Mouse (Mus musculus): ENCODE data around the gene Nup214. TPM values are rescaled to one million over a fixed set of nuclear protein-coding genes. Genes with fewer than 3 reads are reported as not detected.

The Nup214 gene
- polyA plus RNA-seq, 1 experiment, result 91.9 TPM

- Histone ChIP-seq H3K27me3 (ENCODE audit: control insufficient read depth, insufficient read depth, low read length, poor library complexity, severe bottlenecking) (no peaks in the 10 kb centered on the region), H3K4me3 (ENCODE audit: low read depth, low read length) (no peak overlapping the region), H3K4me1 (ENCODE audit: control insufficient read depth, insufficient read depth, low read length) (peaks cover 13% of the 10 kb centered on the region), H3K9ac (ENCODE audit: low read depth, poor library complexity, severe bottlenecking) (peak overlapping the region; percentile 41), H3K27ac (ENCODE audit: insufficient read depth, low read length) (peak overlapping the region; percentile 78), H3K36me3 (ENCODE audit: control insufficient read depth, insufficient read depth, low read length, poor library complexity, severe bottlenecking) (no peaks in the 10 kb centered on the region), H3K9me3 (replicated peaks; ENCODE audit: control insufficient read depth, insufficient read depth, low read length, poor library complexity, severe bottlenecking) (no peaks in the 10 kb centered on the region)
- no peak for TF ChIP-seq EP300 (IDR thresholded peaks at IDR 0.05; ENCODE audit: insufficient read depth, low read depth, low read length)
- no peak for TF ChIP-seq CTCF (IDR thresholded peaks at IDR 0.05; ENCODE audit: low read depth, low read length)
- TF ChIP-seq POLR2A (IDR thresholded peaks at IDR 0.05; ENCODE audit: insufficient read depth, low read length), result no peak
These were observed 103.5 kb downstream of the Nup214 start for GRCm38 (mm10) chr2:32077744-32078143.

- H3K27ac ChIP-seq (ENCODE audit: insufficient read depth, low read length), result peak overlapping the region; percentile 78
- TF ChIP-seq EP300 (IDR thresholded peaks at IDR 0.05; ENCODE audit: insufficient read depth, low read depth, low read length), result no peak
- no peak for TF ChIP-seq CTCF (IDR thresholded peaks at IDR 0.05; ENCODE audit: low read depth, low read length)
- H3K9ac ChIP-seq (ENCODE audit: low read depth, poor library complexity, severe bottlenecking), result peak overlapping the region; percentile 41
- no peaks in the 10 kb centered on the region for H3K9me3 ChIP-seq (replicated peaks; ENCODE audit: control insufficient read depth, insufficient read depth, low read length, poor library complexity, severe bottlenecking)
- H3K36me3 ChIP-seq (ENCODE audit: control insufficient read depth, insufficient read depth, low read length, poor library complexity, severe bottlenecking), result no peaks in the 10 kb centered on the region
- H3K4me3 ChIP-seq (ENCODE audit: low read depth, low read length), result peak overlapping the region; percentile 17; the same call in 1 of the 2 replicates
- peaks cover 10% of the 10 kb centered on the region for H3K4me1 ChIP-seq (ENCODE audit: control insufficient read depth, insufficient read depth, low read length)
- H3K27me3 ChIP-seq (ENCODE audit: control insufficient read depth, insufficient read depth, low read length, poor library complexity, severe bottlenecking), result no peaks in the 10 kb centered on the region
These were observed 104.3 kb downstream of the Nup214 start for GRCm38 (mm10) chr2:32078522-32078921.

GRCm38 (mm10) chr2:32079191-32079725 is 105.0 kb downstream of the Nup214 start:
- Histone ChIP-seq H3K27me3 (ENCODE audit: control insufficient read depth, insufficient read depth, low read length, poor library complexity, severe bottlenecking) (no peaks in the 10 kb centered on the region; the same call in 1 of the 2 replicates), H3K9me3 (replicated peaks; ENCODE audit: control insufficient read depth, insufficient read depth, low read length, poor library complexity, severe bottlenecking) (no peaks in the 10 kb centered on the region), H3K27ac (ENCODE audit: insufficient read depth, low read length) (no peak overlapping the region; the same call in 1 of the 2 replicates), H3K36me3 (ENCODE audit: control insufficient read depth, insufficient read depth, low read length, poor library complexity, severe bottlenecking) (no peaks in the 10 kb centered on the region), H3K4me3 (ENCODE audit: low read depth, low read length) (no peak overlapping the region), H3K4me1 (ENCODE audit: control insufficient read depth, insufficient read depth, low read length) (peaks cover 10% of the 10 kb centered on the region), H3K9ac (ENCODE audit: low read depth, poor library complexity, severe bottlenecking) (no peak overlapping the region)
- no peak for TF ChIP-seq CTCF (IDR thresholded peaks at IDR 0.05; ENCODE audit: low read depth, low read length)
- no peak for TF ChIP-seq POLR2A (IDR thresholded peaks at IDR 0.05; ENCODE audit: insufficient read depth, low read length)
- no peak for TF ChIP-seq EP300 (IDR thresholded peaks at IDR 0.05; ENCODE audit: insufficient read depth, low read depth, low read length)

- Histone ChIP-seq H3K36me3 (ENCODE audit: control insufficient read depth, insufficient read depth, low read length, poor library complexity, severe bottlenecking) (no peaks in the 10 kb centered on the region), H3K4me1 (ENCODE audit: control insufficient read depth, insufficient read depth, low read length) (peaks cover 5% of the 10 kb centered on the region), H3K4me3 (ENCODE audit: low read depth, low read length) (no peak overlapping the region), H3K27ac (ENCODE audit: insufficient read depth, low read length) (no peak overlapping the region), H3K9ac (ENCODE audit: low read depth, poor library complexity, severe bottlenecking) (no peak overlapping the region), H3K9me3 (replicated peaks; ENCODE audit: control insufficient read depth, insufficient read depth, low read length, poor library complexity, severe bottlenecking) (no peaks in the 10 kb centered on the region), H3K27me3 (ENCODE audit: control insufficient read depth, insufficient read depth, low read length, poor library complexity, severe bottlenecking) (no peaks in the 10 kb centered on the region; the same call in 1 of the 2 replicates)
- no peak for TF ChIP-seq EP300 (IDR thresholded peaks at IDR 0.05; ENCODE audit: insufficient read depth, low read depth, low read length)
- TF ChIP-seq POLR2A (IDR thresholded peaks at IDR 0.05; ENCODE audit: insufficient read depth, low read length), result no peak
- TF ChIP-seq CTCF (IDR thresholded peaks at IDR 0.05; ENCODE audit: low read depth, low read length), result no peak
These were observed 106.4 kb downstream of the Nup214 start for GRCm38 (mm10) chr2:32080681-32081080.

GRCm38 (mm10) chr2:32081296-32081929 is 107.2 kb downstream of the Nup214 start:
- Histone ChIP-seq H3K36me3 (ENCODE audit: control insufficient read depth, insufficient read depth, low read length, poor library complexity, severe bottlenecking) (no peaks in the 10 kb centered on the region), H3K4me1 (ENCODE audit: control insufficient read depth, insufficient read depth, low read length) (peaks cover 5% of the 10 kb centered on the region), H3K27me3 (ENCODE audit: control insufficient read depth, insufficient read depth, low read length, poor library complexity, severe bottlenecking) (no peaks in the 10 kb centered on the region; the same call in 1 of the 2 replicates), H3K9me3 (replicated peaks; ENCODE audit: control insufficient read depth, insufficient read depth, low read length, poor library complexity, severe bottlenecking) (no peaks in the 10 kb centered on the region), H3K9ac (ENCODE audit: low read depth, poor library complexity, severe bottlenecking) (no peak overlapping the region), H3K4me3 (ENCODE audit: low read depth, low read length) (no peak overlapping the region), H3K27ac (ENCODE audit: insufficient read depth, low read length) (no peak overlapping the region)
- no peak for TF ChIP-seq CTCF (IDR thresholded peaks at IDR 0.05; ENCODE audit: low read depth, low read length)
- TF ChIP-seq EP300 (IDR thresholded peaks at IDR 0.05; ENCODE audit: insufficient read depth, low read depth, low read length), result no peak
- no peak for TF ChIP-seq POLR2A (IDR thresholded peaks at IDR 0.05; ENCODE audit: insufficient read depth, low read length)

GRCm38 (mm10) chr2:32082229-32082628 is 108.0 kb downstream of the Nup214 start:
- no peaks in the 10 kb centered on the region for H3K9me3 ChIP-seq (replicated peaks; ENCODE audit: control insufficient read depth, insufficient read depth, low read length, poor library complexity, severe bottlenecking)
- peak overlapping the region; percentile 69; the same call in 1 of the 2 replicates for H3K9ac ChIP-seq (ENCODE audit: low read depth, poor library complexity, severe bottlenecking)
- H3K4me1 ChIP-seq (ENCODE audit: control insufficient read depth, insufficient read depth, low read length), result peaks cover 5% of the 10 kb centered on the region
- H3K4me3 ChIP-seq (ENCODE audit: low read depth, low read length), result peak overlapping the region; percentile 57
- H3K36me3 ChIP-seq (ENCODE audit: control insufficient read depth, insufficient read depth, low read length, poor library complexity, severe bottlenecking), result no peaks in the 10 kb centered on the region
- no peak for TF ChIP-seq POLR2A (IDR thresholded peaks at IDR 0.05; ENCODE audit: insufficient read depth, low read length)
- no peak for TF ChIP-seq EP300 (IDR thresholded peaks at IDR 0.05; ENCODE audit: insufficient read depth, low read depth, low read length)
- no peak for TF ChIP-seq CTCF (IDR thresholded peaks at IDR 0.05; ENCODE audit: low read depth, low read length)
- no peak overlapping the region for H3K27ac ChIP-seq (ENCODE audit: insufficient read depth, low read length)
- no peaks in the 10 kb centered on the region; the same call in 1 of the 2 replicates for H3K27me3 ChIP-seq (ENCODE audit: control insufficient read depth, insufficient read depth, low read length, poor library complexity, severe bottlenecking)

All from ES-Bruce4 (cell line).